Mouse (Mus musculus) cerebellum, adult 2 months (tissue): ENCODE measurements around the gene Eml2. TPM values are rescaled to one million over a fixed set of nuclear protein-coding genes. Genes with fewer than 3 reads are reported as not detected.

ENCODE experiments used
- DNase-seq, 2 experiments: peaks; one replicate each; pipeline ENCODE4 v3.0.0; 2021
- H3K27ac ChIP-seq: fragments of 200-500 bp; 2 replicates; pipeline ENCODE4 v1.5.1; 2012; ENCODE audit warnings: low read length, control low read depth, inconsistent platforms; ENCODE audit not compliant: insufficient read depth
- H3K27me3 ChIP-seq: fragments of 200-500 bp; 2 replicates; pipeline ENCODE4 v1.6.1; 2012; ENCODE audit warnings: inconsistent platforms, mild to moderate bottlenecking, low read length, moderate library complexity; ENCODE audit not compliant: control insufficient read depth, insufficient read depth
- H3K4me1 ChIP-seq: fragments of 200-500 bp; 2 replicates; pipeline ENCODE4 v1.6.1; 2011; ENCODE audit warnings: low read length; ENCODE audit not compliant: control insufficient read depth, insufficient read depth
- H3K4me3 ChIP-seq: fragments of 200-500 bp; replicated peaks from 2 replicates; pipeline ENCODE3; 2011; ENCODE audit warnings: mild to moderate bottlenecking, low read depth, low read length, control low read depth; ENCODE audit not compliant: insufficient read depth
- CTCF ChIP-seq: fragments of 200-500 bp; IDR thresholded peaks from 2 replicates; pipeline ENCODE4 v1.5.1; 2011; ENCODE audit warnings: low read depth, mild to moderate bottlenecking, control low read depth, low read length, moderate library complexity, borderline replicate concordance; ENCODE audit not compliant: insufficient read depth
- POLR2A ChIP-seq: fragments of 200-500 bp; IDR thresholded peaks from 2 replicates; pipeline ENCODE4 v1.6.1; 2011; ENCODE audit warnings: low read length, control low read depth, borderline replicate concordance; ENCODE audit not compliant: insufficient read depth
- WGBS: fragments of 180-500 bp; shearing (Covaris S2); methylation state at CpG from one replicate; pipeline ENCODE4 v1.1.7; 2018; 5-methylcytosine and 5-hydroxymethylcytosine counted together
- polyA plus RNA-seq: library from polyadenylated mRNA; depleted of rRNA; stranded (reverse); fragments of >200 nt; gene quantifications from 2 replicates; pipeline ENCODE4 v1.2.3, GENCODE M21; 2012

Gene Eml2
- polyA plus RNA-seq, 1 experiment: 176 TPM

DNA sequence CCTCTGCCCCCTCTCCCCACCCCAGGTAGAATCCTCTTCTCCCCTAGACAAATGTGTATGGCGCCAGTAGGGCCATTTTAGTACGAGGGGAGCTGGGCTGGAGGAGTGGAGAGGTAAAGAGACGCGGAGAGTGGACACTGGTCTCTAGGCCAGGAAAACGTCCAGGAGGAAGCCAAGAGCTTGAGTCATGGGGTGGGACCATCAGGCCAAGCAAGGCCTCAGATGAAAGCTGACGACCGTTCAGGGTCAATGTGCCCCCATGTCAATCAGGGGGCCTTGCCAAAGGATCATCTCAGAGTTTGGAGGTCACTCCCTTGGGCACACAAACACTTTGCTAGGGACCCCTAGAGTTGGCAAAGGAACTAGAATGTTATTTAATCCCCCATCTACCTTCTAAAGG lies 995 bp downstream of the Eml2 start:
- Histone ChIP-seq H3K4me3 (peak overlapping the region; percentile 97), H3K27me3 (no peaks in the 10 kb centered on the region), H3K4me1 (peaks cover under 1% of the 10 kb centered on the region; the same call in 1 of the 2 replicates), H3K27ac (peak overlapping the region; percentile 8; the same call in 1 of the 2 replicates)
- 34% methylated on average over 7 of the region's 7 CpGs for WGBS
- TF ChIP-seq POLR2A (no peak), CTCF (no peak)
- DNase-seq: peak; percentile 32 to 47

DNA sequence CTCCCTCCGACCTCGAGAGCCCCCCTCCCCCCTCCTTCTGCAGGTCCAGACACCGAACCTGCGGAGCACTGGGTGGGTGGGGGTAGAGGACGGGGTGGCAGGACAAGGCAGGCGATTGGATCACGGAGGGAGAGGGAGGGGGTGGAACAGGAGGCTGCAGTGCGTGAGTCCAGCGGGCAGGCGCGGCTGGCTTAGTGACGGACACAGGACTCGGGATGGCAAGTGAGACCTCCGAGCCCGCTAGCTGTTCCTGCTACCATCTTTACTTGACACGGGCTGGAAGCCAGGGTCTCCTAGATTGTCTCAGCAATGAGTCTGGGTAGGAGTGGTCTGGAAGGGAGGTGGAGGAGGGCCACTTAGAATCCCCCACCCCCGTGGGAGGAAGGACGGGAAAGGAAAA lies 1.8 kb downstream of the Eml2 start:
- Histone ChIP-seq H3K4me1 (no peaks in the 10 kb centered on the region), H3K27ac (no peak overlapping the region), H3K27me3 (no peaks in the 10 kb centered on the region), H3K4me3 (peak overlapping the region; percentile 97)
- peak; percentile 55 to 56 for DNase-seq
- 17% methylated on average over 18 of the region's 18 CpGs for WGBS
- TF ChIP-seq POLR2A: no peak
- TF ChIP-seq CTCF: no peak

- Histone ChIP-seq H3K27me3 (no peaks in the 10 kb centered on the region), H3K4me3 (peak overlapping the region; percentile 97), H3K4me1 (no peaks in the 10 kb centered on the region), H3K27ac (no peak overlapping the region)
- WGBS: 8% methylated on average over 27 of the region's 27 CpGs
- peak; percentile 77 to 89 for DNase-seq
- TF ChIP-seq CTCF (peak; percentile 82), POLR2A (no peak)
These were observed 2.3 kb downstream of the Eml2 start for GRCm38 (mm10) chr7:19178443-19179092.

GRCm38 (mm10) chr7:19179173-19179572 lies 3.0 kb downstream of the Eml2 start:
- H3K4me1 ChIP-seq: no peaks in the 10 kb centered on the region; the same call in 1 of the 2 replicates
- peak; percentile 56 to 61 for DNase-seq
- TF ChIP-seq CTCF: peak; percentile 31; the same call in 1 of the 2 replicates
- no peak for TF ChIP-seq POLR2A
- no peak overlapping the region for H3K27ac ChIP-seq
- H3K4me3 ChIP-seq: peak overlapping the region; percentile 2
- no peaks in the 10 kb centered on the region for H3K27me3 ChIP-seq
- 6% methylated on average over 23 of the region's 32 CpGs for WGBS

- H3K27ac ChIP-seq: no peak overlapping the region
- WGBS: 68% methylated on average over 6 of the region's 6 CpGs
- TF ChIP-seq CTCF (no peak), POLR2A (no peak)
- no peak overlapping the region for H3K4me3 ChIP-seq
- no peaks in the 10 kb centered on the region for H3K27me3 ChIP-seq
- peaks cover 3% of the 10 kb centered on the region for H3K4me1 ChIP-seq
- no peak for DNase-seq
These were observed 3.7 kb downstream of the Eml2 start for GRCm38 (mm10) chr7:19179936-19180335.

GRCm38 (mm10) chr7:19180862-19181429 lies 4.7 kb downstream of the Eml2 start:
- no peak overlapping the region for H3K4me3 ChIP-seq
- no peaks in the 10 kb centered on the region for H3K27me3 ChIP-seq
- TF ChIP-seq POLR2A (no peak), CTCF (no peak)
- H3K4me1 ChIP-seq: peaks cover 3% of the 10 kb centered on the region
- H3K27ac ChIP-seq: no peak overlapping the region
- no peak for DNase-seq
- WGBS: 33% methylated on average over 27 of the region's 27 CpGs

- 43% methylated on average over 2 of the region's 2 CpGs for WGBS
- DNase-seq: no peak
- TF ChIP-seq POLR2A: no peak
- TF ChIP-seq CTCF: no peak
- no peak overlapping the region for H3K4me3 ChIP-seq
- no peak overlapping the region for H3K27ac ChIP-seq
- peaks cover 3% of the 10 kb centered on the region for H3K4me1 ChIP-seq
- no peaks in the 10 kb centered on the region for H3K27me3 ChIP-seq
These were observed 8.0 kb downstream of the Eml2 start for GRCm38 (mm10) chr7:19184250-19184649.

- WGBS: 21% methylated on average over 6 of the region's 6 CpGs
These were observed 8.5 kb downstream of the Eml2 start for GRCm38 (mm10) chr7:19184758-19185157.

More at GRCm38 (mm10) chr7:19184758-19185157, 8.5 kb downstream of the Eml2 start:
- TF ChIP-seq POLR2A: no peak
- no peak for TF ChIP-seq CTCF
- Histone ChIP-seq H3K4me3 (no peak overlapping the region), H3K27ac (peak overlapping the region; percentile 5; the same call in 1 of the 2 replicates), H3K27me3 (no peaks in the 10 kb centered on the region), H3K4me1 (peaks cover 3% of the 10 kb centered on the region)
- DNase-seq: peak in 1 of 2 experiments; percentile 28
